Mouse (Mus musculus) ES-E14 (cell line): ENCODE results near the gene Abcg4. TPM values are rescaled to one million over a fixed set of nuclear protein-coding genes. Genes with fewer than 3 reads are reported as not detected.

Source experiments
- DNase-seq: peaks from one replicate; pipeline ENCODE4 v3.0.0-alpha.2; 2013; ENCODE audit warnings: low read depth, low spot score
- H3K27ac ChIP-seq: 2 replicates; pipeline ENCODE4 v1.5.1; 2012; ENCODE audit warnings: low read depth, mild to moderate bottlenecking, low read length, moderate library complexity, mixed read lengths; ENCODE audit not compliant: poor library complexity, insufficient read depth, severe bottlenecking
- H3K36me3 ChIP-seq: 2 replicates; pipeline ENCODE4 v1.6.1; 2012; ENCODE audit warnings: mild to moderate bottlenecking, low read length, moderate library complexity, mixed read lengths; ENCODE audit not compliant: control insufficient read depth, poor library complexity, insufficient read depth, severe bottlenecking
- H3K4me1 ChIP-seq, 2 experiments: fragments of 150-350 bp in 1 of 2; sonication (generic) in 1 of 2; 2 replicates each; pipeline ENCODE4 v1.6.1; 2012; ENCODE audit warnings: low read length in 2 of 2, mild to moderate bottlenecking in 1 of 2, mixed read lengths in 1 of 2; ENCODE audit not compliant: control insufficient read depth in 2 of 2, insufficient read depth in 2 of 2, poor library complexity in 1 of 2
- H3K4me3 ChIP-seq, 2 experiments: fragments of 150-350 bp in 1 of 2; sonication (generic) in 1 of 2; 2 replicates each; pipeline ENCODE4 v1.5.1; 2012; ENCODE audit warnings: low read length in 2 of 2, low read depth in 1 of 2, mild to moderate bottlenecking in 1 of 2, mixed read lengths in 1 of 2; ENCODE audit not compliant: insufficient read depth in 1 of 2, poor library complexity in 1 of 2, severe bottlenecking in 1 of 2
- H3K9ac ChIP-seq: 2 replicates; pipeline ENCODE4 v1.6.1; 2012; ENCODE audit warnings: low read depth, mild to moderate bottlenecking, low read length, mixed read lengths; ENCODE audit not compliant: poor library complexity, insufficient read depth, severe bottlenecking
- H3K9me3 ChIP-seq: fragments of 150-350 bp; sonication (generic); 2 replicates; pipeline ENCODE4 v1.6.1; 2012; ENCODE audit warnings: low read depth, mild to moderate bottlenecking, low read length; ENCODE audit not compliant: control insufficient read depth, insufficient read depth
- CHD2 ChIP-seq: IDR thresholded peaks from 2 replicates; pipeline ENCODE4 v1.6.1; 2014; ENCODE audit warnings: mild to moderate bottlenecking, low read depth, low read length, inconsistent platforms
- HCFC1 ChIP-seq: IDR thresholded peaks from 2 replicates; pipeline ENCODE4 v1.6.1; 2012; ENCODE audit warnings: low read length, inconsistent platforms, borderline replicate concordance; ENCODE audit not compliant: insufficient read depth
- MAFK ChIP-seq: IDR thresholded peaks from 2 replicates; pipeline ENCODE4 v1.6.1; 2014; ENCODE audit warnings: mild to moderate bottlenecking, low read depth, low read length, inconsistent platforms; ENCODE audit not compliant: insufficient read depth
- ZC3H11A ChIP-seq: IDR thresholded peaks from 2 replicates; pipeline ENCODE4 v1.6.1; 2012; ENCODE audit warnings: low read depth, mild to moderate bottlenecking, inconsistent platforms, low read length, borderline replicate concordance
- ZNF384 ChIP-seq: IDR thresholded peaks from 2 replicates; pipeline ENCODE4 v1.6.1; 2012; ENCODE audit warnings: low read depth, low read length, inconsistent platforms
- in situ Hi-C, 2 experiments: fragments of 600-800 bp; cut with MboI; formaldehyde crosslinking; loops; one replicate each; pipeline ENCODE4 v1.15.1; 2025; ENCODE audit warnings: low sequenced_read_pairs in 2 of 2, inconsistent platforms in 1 of 2; ENCODE audit not compliant: unreplicated experiment in 2 of 2
- total RNA-seq: library from RNA; depleted of rRNA; stranded (reverse); fragments of 300-350 nt; gene quantifications from 2 replicates; pipeline ENCODE4 v1.2.3, GENCODE M21; 2012; rRNA removed

Gene Abcg4
- total RNA-seq, 1 experiment = 0.45 TPM

- DNase-seq = no peak
- Histone ChIP-seq H3K4me1 (peaks cover 2 to 4% of the 10 kb centered on the region in 2 experiments; a peak in 2 of 4 replicates), H3K9me3 (no peaks in the 10 kb centered on the region), H3K36me3 (peaks cover 2% of the 10 kb centered on the region; the same call in 1 of the 2 replicates), H3K9ac (no peak overlapping the region), H3K4me3 (no peak overlapping the region), H3K27ac (no peak overlapping the region)
- in situ Hi-C loops = no loop called here
- TF ChIP-seq ZC3H11A = no peak
- no peak for TF ChIP-seq ZNF384
- no peak for TF ChIP-seq HCFC1
- no peak for TF ChIP-seq MAFK
- no peak for TF ChIP-seq CHD2
These were observed 56.8 kb downstream of the Abcg4 start for GRCm38 (mm10) chr9:44231609-44232008.

GRCm38 (mm10) chr9:44225993-44226392 lies 62.4 kb downstream of the Abcg4 start:
- Histone ChIP-seq H3K4me3 (no peak overlapping the region), H3K9me3 (no peaks in the 10 kb centered on the region), H3K36me3 (peaks cover 2% of the 10 kb centered on the region; the same call in 1 of the 2 replicates), H3K27ac (no peak overlapping the region), H3K4me1 (peaks cover 0 to 6% of the 10 kb centered on the region in 2 experiments; a peak in 2 of 4 replicates), H3K9ac (no peak overlapping the region)
- DNase-seq = no peak
- TF ChIP-seq ZNF384 = no peak
- TF ChIP-seq CHD2 = no peak
- TF ChIP-seq ZC3H11A = no peak
- TF ChIP-seq HCFC1 = no peak
- TF ChIP-seq MAFK = no peak
- in situ Hi-C loops = no loop called here

Other genes starting within 250 kb of the Abcg4 start
- gene Thy1, start 245.2 kb downstream of the Abcg4 start, total RNA-seq = 10.2 and 15.8 TPM in 2 replicates
- gene Usp2, start 221.6 kb downstream of the Abcg4 start, total RNA-seq = 3.9 and 4.0 TPM in 2 replicates
- 0.09 and 0.11 TPM in 2 replicates for gene Mfrp, start 186.9 kb downstream of the Abcg4 start, total RNA-seq
- 0.79 and 1.6 TPM in 2 replicates for gene C1qtnf5, start 181.4 kb downstream of the Abcg4 start, total RNA-seq
- 0.18 and 0.26 TPM in 2 replicates for gene Gm49380, start 175.1 kb downstream of the Abcg4 start, total RNA-seq
- gene Rnf26, start 175.1 kb downstream of the Abcg4 start, total RNA-seq = 19.9 and 23.1 TPM in 2 replicates
- 53.1 and 108 TPM in 2 replicates for gene Mcam, start 154.1 kb downstream of the Abcg4 start, total RNA-seq
- 17.3 and 20.0 TPM in 2 replicates for gene Cbl, start 54.6 kb downstream of the Abcg4 start, total RNA-seq
- not detected in 2 replicates for gene Ccdc153, start 47.9 kb downstream of the Abcg4 start, total RNA-seq
- 0.32 and 1.1 TPM in 2 replicates for gene Pdzd3, start 37.1 kb downstream of the Abcg4 start, total RNA-seq
- 0.63 and 1.1 TPM in 2 replicates for gene Nlrx1, start 20.0 kb downstream of the Abcg4 start, total RNA-seq
- gene Hinfp, start 17.1 kb upstream of the Abcg4 start, total RNA-seq = 29.1 and 38.3 TPM in 2 replicates
- 9.0 and 13.9 TPM in 2 replicates for gene C2cd2l, start 31.7 kb upstream of the Abcg4 start, total RNA-seq
- gene Dpagt1, start 37.4 kb upstream of the Abcg4 start, total RNA-seq = 16.3 and 17.9 TPM in 2 replicates
- 967 and 1,137 TPM in 2 replicates for gene H2afx, start 46.1 kb upstream of the Abcg4 start, total RNA-seq
- 69.9 and 71.3 TPM in 2 replicates for gene Hmbs, start 55.6 kb upstream of the Abcg4 start, total RNA-seq
- 35.0 and 35.8 TPM in 2 replicates for gene Vps11, start 73.1 kb upstream of the Abcg4 start, total RNA-seq
- 246 and 320 TPM in 2 replicates for gene Hyou1, start 90.9 kb upstream of the Abcg4 start, total RNA-seq
- 9.8 and 10.0 TPM in 2 replicates for gene Slc37a4, start 108.2 kb upstream of the Abcg4 start, total RNA-seq
- 1,792 and 2,115 TPM in 2 replicates for gene Rps25, start 118.5 kb upstream of the Abcg4 start, total RNA-seq
- 88.2 and 95.1 TPM in 2 replicates for gene Trappc4, start 119.0 kb upstream of the Abcg4 start, total RNA-seq
- gene Ccdc84, start 130.0 kb upstream of the Abcg4 start, total RNA-seq = 38.3 and 57.0 TPM in 2 replicates
- gene Foxr1, start 152.5 kb upstream of the Abcg4 start, total RNA-seq = 0.79 and 1.9 TPM in 2 replicates
- 0.31 and 1.1 TPM in 2 replicates for gene Upk2, start 166.4 kb upstream of the Abcg4 start, total RNA-seq
- 4.9 and 6.7 TPM in 2 replicates for gene Bcl9l, start 194.2 kb upstream of the Abcg4 start, total RNA-seq